Mouse (Mus musculus): ENCODE measurements around the gene Cmtm8.
A peak's percentile ranks its signal among the peaks of the same experiment; 100 is the strongest.

Gene Cmtm8

DNA sequence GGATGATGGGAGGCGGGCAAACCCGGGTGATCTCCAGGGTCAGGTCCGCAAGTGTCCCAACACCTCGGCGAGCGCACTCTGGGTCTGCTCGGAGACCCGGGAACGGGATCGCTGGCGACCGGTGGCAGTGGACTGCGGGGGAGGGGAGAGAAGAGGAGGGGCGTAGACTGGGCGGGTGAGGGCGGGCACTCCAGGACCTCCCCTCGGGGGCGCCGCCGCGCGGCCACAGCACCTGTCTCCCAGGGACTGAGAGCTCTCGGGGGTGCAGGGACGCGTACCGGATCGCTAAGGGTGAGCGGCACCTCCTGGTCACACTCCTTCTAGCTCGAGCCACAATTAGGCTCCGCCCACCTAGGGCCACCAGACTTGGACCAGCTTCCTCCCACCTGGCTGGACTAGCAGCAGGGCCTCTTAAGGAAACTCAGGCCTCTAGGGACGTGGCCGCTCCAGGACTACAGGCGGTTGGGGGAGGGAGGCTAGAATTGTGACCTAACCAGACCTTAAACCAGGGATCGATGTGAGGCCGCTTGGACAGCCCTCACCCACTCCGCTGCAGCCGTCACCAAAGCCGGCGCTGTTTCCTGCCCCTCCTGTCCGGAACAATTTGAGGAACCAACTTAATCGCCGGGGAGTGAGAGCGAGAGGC lies at the start of gene Cmtm8:
Gene Cmtm8, minus strand, starts transcription at position 140 of the 646 bp plus-strand sequence.
- DNase-seq (ENCODE audit: low spot score in 2 of 2), result peak; percentile 16 to 35

DNA sequence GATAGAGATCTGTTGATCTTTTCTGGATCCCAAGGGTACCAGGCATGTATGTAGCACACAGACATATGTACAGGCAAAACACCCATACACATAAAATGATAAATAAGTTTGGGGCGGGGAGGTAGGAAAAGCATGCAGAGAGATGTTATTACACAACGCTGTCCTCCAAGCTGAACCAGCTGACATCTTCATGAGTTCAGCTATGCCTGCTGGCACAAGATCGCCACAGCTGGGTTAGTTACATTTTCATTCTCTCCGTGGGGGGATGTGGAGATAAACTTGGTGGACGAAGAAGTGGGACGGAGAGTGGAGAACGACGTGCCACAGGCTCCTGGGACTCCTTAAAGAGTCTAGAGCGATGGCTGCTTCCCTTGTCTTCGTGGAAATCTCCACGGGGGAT lies 49.0 kb upstream of the Cmtm8 start:
- DNase-seq (ENCODE audit: low spot score in 2 of 2), result no peak

DNA sequence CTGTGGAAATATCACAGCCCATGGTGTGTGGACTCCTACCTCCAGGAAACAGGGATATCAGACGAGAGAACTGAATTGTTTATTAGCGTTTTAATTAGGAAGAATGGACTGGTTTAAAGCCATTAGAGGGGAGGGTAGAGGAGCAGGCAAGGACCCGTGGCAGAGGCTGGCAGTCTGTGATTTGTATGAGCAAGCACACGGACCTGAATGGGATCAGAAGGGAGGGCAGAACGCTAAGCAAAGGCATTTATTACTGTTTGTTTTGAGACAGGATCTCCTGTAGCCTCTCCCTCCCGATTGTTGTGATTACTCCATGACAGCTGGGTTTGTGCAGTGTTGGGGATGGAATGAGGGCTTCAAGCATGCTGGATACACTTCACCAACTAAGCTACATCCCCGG lies 46.4 kb upstream of the Cmtm8 start:
- DNase-seq (ENCODE audit: low spot score in 2 of 2), result no peak

DNA sequence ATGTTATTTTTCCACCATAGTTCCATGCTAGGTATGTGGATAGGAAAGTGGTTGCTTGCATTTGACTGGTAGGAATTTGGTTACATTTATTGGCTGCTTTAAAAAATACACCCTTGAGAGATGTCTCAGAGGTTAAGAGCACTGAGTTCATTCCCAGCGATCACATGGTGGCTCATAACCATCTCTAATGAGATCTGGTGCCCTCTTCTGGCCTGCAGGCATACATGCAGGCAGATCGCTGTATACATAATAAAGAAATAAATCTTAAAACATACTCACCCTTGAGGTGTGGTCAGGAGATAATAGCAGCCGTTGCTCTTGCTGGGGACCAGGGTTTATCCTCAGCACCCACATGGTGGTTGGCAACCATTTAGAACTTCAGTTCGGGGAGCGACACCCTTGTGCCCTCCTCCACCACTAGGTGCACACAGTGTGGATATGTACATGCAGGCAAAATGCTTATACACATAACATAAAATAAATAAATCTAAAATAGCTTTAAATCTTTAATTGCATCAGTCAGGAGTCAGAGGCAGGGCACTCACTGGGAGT lies 45.0 kb upstream of the Cmtm8 start:
- no peak for DNase-seq (ENCODE audit: low spot score in 2 of 2)

DNA sequence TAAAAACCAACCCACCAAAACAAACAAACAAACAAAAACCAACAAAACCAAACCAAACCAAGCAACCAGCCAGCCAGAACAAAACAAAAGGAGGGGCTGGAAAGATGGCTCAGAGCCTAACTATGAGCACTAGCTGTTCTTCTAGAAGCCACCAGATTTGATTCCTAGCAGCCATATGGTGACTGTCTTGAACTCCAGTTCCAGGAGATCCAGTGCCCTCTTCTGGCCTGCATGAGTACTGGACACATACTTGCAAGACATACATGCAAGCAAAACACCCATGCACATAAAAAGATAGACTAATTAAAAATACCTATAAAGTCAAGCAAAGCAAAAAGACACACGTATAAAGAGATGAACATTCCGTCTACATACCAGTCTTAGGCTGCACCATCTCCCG lies 43.7 kb upstream of the Cmtm8 start:
- peak in 1 of 2 experiments; percentile 9 for DNase-seq (ENCODE audit: low spot score in 2 of 2)

DNA sequence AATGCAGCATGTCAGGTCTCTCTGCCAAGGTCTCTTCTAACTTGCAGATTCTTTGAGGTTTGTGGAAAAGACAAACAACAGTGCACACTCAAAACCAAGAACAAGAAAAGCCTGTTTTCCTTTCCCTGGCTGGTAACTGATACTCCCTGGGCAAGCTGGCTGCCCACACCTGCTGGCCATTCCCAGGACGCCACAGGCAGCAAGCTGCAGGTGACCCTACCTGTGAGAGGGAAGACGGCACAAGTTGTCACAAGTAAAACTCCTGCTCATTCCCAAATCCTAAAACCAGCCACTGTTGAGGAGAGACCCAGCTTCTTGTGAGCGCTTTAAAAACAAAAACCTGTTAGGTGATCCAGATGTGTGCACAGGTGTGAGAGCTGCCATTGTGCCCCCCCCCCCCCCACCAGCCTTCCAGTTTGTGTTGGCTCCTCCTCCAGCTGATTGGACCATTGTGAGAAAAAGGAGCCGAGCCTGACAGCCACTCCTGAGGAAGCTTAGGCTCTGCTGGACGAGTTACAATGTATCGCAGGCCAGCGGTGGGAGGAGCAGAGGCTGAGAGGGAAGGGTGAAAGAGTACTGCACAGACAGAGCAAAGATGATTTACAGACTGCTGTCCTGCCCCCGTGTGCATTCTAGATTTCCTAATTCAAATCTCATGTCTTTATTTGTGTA lies 42.2 kb upstream of the Cmtm8 start:
- no peak for DNase-seq (ENCODE audit: low spot score in 2 of 2)

DNA sequence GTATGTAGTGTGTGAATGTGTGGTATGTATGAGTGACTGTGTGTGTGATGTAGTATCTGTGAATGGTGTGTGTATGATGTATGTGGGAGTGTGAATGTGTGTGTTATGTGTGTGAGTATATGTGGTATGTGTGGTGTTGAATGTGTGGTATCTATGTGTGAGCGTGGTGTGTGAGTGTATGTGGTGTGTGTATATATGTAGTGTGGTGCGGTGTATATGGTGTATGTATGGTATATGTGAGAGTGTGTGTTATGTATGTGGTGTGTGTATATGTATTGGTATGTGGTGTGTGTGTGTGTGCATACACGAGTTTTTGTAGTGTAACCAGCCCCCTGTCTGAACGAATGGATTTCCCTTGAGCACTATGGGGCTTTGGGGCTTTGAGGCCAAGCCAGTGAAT lies 41.6 kb upstream of the Cmtm8 start:
- DNase-seq (ENCODE audit: low spot score in 2 of 2), result no peak

DNA sequence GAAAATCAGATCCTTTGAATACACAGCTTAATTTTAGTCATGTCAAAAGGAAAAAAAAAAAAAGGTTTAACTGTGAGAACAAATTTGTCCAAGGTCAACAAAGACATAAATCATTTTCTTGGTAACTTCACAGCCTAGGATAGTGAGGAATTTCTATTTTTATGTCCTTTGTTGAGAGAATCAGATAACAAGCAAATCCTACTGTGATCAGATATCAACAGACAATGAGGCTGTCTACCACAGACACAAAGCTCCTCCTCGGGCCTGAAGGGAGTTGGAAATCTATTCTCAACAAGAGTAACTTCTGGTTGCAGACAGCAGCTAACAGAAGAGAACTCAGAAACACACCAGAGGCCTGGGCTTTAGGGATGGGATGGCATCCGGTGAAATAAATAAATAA lies 38.0 kb upstream of the Cmtm8 start:
- no peak for DNase-seq (ENCODE audit: low spot score in 2 of 2)

DNA sequence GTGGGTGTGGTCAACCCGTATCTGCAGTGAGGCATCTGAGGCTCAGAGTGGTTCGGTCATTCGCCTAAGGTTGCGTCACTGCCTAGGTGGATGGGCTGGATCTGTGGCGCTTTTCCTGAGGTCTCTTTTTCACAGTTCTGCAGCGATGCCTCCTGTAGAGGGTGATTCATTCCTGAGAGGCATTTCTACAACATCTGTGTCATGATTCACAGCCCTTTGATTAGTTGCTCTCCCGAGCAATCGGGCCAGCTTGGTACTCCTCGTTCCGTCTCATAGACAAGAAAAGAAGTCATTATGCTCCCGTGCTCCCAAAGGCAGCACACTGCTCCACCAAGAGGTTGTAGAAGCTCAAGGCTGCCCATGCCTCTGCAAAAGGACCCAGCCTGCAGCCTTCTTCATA lies 11.4 kb upstream of the Cmtm8 start:
- no peak for DNase-seq (ENCODE audit: low spot score in 2 of 2)

DNA sequence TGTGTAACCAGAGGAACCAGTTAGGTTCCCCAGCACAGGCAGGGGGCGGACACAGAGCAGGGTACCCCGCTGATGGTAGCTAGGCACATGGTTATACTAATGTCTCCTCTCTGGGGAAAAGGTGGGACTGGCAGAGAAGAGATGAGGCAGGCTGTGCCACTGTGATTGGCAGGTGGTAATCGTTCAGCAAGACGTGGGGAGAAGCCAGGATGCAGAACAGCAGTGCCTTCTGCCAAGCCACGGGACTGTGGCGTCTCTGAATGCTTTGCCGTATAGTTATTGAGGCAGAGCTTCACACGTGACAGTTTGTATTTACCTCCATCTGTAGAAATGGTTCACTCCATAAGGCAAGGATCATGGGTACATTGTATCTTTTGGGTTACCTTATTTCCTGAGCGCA lies 10.7 kb upstream of the Cmtm8 start:
- DNase-seq (ENCODE audit: low spot score in 2 of 2), result no peak

DNA sequence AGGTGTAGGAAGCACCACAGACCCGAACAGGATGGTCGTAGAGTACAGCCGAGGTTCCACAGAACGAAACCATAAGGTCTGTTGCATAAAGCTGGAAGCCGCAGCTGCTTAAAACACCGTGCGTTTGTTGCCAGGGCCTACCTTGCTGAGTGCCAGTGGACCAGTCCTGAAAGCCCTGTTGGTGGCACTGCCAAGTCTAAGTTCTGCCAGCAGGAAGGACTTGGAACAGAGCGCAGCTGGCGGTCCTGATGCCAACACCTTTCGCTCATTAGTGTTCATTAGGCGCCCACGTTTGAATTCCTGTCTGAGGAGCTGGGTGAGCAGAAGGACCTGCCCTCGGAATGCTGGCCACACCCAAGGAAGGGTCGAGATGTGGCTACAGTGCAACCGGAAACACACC lies 9.4 kb upstream of the Cmtm8 start:
- no peak for DNase-seq (ENCODE audit: low spot score in 2 of 2)

DNA sequence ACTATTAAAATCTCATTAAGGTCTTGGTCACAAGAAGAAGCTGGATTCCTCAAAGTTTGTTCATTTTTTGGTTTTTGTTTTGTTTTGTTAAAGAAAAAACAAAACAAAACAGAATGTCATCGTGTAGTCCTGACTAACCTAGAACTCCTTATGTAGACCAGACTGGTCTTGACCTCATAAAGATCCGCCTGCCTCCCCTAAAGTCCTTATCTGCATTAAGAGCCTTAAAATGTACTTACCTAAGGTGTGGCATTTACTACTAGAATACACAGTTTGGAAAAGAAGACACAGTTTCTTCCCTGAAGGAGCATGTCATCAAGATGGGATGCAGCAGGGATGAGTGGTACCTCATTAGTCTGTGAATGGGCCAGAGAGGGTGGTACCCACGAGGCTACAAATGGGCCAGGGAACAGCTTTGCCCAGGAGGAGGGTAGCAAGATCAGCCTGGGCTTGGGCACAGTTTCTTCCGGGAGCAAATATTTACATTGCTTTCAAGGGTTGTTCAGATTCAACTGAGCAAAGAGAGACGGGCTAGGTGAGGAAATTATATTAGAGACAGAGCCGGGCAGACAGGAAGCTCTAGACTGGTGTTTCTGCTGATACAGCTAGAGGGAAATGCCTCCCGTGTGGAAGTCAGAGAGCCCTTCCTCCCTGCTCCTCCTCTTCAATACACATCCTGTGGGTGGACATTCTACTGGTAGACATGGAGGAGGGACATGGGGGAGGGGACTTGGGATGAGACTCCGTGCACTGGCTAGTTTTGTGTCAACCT lies 7.6 kb upstream of the Cmtm8 start:
- no peak for DNase-seq (ENCODE audit: low spot score in 2 of 2)

DNA sequence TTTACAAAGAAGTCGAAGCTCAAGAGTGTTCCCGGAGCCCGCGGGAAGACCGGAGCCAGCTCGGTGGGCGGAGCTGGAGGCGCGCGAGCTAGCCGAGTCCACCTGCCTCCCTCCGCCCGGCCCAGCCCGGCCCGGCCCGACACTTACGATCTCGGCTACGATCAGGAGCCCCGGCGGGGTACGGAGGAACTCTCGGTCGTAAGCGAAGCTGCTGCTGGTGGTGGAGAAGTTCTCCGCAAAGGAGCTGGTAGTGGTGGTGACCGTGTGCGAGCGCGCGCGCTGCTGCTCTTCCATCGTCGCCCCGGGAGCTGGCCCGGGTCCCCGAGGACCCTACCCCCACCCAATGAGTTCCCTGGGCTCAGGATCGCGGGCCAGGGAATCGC lies 331 bp downstream of the Cmtm8 start:
- peak in 1 of 2 experiments; percentile 7 for DNase-seq (ENCODE audit: low spot score in 2 of 2)

DNA sequence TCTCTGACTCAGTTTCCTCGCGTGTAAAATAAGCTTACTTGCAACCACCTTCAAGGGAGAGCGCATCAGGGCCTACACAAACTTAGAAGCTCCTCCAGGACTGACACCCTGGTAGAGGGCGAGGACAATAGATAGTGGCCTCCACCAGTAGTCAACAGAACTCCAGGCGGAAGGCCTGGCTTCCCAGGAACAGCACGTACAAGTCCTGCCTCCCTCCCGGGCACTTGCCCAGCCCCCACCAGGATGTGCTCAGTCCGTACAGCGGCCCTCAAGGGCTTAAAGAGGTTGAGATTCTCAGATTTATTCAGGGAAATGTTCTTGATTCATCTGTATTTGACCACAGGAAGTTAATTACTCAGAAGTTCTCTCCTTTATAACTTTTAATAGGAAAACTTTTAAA lies 1.1 kb downstream of the Cmtm8 start:
- DNase-seq (ENCODE audit: low spot score in 2 of 2), result no peak

DNA sequence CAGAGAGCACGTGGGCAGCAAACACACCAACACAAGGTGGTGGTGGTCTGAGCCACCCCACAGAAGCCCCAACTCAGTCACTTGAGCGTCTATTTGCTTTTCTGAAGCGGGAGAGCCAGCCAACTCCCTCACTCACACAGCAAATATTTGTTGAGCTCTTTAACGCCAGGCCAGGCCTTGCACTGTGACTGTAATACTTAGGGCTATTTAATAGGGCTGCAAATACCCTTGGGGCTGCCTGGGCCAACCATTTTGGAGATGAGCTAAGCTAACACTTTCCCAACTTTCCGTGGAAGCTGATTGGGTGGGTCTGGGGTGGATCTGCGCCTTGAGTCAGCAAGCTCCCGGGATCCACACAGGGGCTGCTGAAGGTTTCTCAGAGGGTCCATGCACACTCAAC lies 1.7 kb downstream of the Cmtm8 start:
- no peak for DNase-seq (ENCODE audit: low spot score in 2 of 2)

DNA sequence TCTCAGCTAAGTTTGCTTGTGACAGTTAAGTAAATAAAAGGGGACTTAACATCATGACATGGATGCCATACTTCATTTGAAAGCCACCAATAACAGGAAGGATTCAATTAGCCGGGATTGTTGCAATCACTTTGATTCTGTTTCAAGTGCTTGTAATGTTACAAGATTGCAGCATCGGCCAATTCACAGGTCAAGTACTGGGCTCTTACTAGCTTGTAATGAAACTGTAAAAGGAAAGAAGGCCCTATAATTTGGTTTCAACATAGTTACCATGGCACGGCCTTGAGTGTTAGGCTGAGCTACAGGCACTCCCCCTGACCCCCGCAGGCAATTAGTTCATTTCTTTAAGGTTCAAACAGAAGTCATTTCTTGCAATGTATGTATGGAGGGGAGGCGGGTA lies 5.1 kb downstream of the Cmtm8 start:
- DNase-seq (ENCODE audit: low spot score in 2 of 2), result no peak

DNA sequence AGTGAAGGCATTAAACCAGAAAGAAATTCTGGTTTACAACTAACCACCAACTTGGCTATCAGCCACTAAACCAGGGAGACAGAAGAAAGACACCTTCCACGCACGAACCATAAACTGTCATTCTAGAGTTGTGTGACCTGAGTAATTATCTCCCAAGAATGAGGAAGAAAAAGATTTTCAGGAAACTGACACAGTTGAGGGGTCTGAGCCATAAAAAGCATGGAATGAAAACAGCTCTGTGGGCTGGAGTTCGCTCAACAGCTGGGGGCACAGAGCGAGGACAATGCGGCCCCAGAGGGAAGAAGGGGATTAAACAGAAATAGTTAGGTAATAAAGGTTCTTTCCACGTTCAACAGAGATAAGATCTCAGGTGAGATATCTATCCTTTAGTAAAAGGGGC lies 12.4 kb downstream of the Cmtm8 start:
- no peak for DNase-seq (ENCODE audit: low spot score in 2 of 2)

DNA sequence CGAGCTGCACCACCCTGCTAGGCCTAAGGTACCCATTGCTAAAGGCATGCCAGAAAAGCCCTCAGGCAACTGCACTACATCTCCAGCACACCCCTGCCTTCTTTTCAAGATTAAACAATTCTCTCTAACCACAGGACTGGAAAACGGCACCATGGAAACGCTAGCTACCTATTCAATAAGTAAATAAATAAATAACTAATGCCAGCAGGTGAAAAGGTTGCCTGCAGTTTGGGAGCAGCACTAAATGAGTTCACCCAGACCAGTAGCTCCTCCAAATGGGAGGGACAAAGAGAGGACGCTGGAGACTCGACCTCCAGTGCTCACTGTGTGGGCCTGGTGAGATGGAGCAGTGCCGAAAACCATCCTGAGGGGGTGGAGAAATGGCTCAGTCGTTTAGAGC lies 13.6 kb downstream of the Cmtm8 start:
- DNase-seq (ENCODE audit: low spot score in 2 of 2), result no peak

DNA sequence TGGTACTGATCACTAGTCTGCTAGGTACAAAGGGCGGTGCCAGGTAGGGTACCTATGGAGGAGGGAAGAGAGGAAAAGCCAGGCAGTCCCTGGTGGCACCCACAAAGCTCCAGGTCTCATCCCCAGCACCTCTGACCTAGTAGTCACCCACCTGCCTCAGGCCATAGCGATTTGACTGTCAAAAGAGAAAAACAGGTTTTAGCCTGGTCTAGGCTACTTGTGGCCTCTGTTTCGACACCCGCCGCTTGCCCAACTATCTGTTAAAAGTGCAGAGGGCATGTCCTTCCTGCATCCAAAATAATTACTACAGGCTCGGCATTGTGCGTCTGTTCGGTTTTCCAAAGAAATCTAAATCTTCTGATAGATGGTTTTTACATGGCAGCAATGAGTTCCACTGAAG lies 14.3 kb downstream of the Cmtm8 start:
- DNase-seq (ENCODE audit: low spot score in 2 of 2), result no peak

DNA sequence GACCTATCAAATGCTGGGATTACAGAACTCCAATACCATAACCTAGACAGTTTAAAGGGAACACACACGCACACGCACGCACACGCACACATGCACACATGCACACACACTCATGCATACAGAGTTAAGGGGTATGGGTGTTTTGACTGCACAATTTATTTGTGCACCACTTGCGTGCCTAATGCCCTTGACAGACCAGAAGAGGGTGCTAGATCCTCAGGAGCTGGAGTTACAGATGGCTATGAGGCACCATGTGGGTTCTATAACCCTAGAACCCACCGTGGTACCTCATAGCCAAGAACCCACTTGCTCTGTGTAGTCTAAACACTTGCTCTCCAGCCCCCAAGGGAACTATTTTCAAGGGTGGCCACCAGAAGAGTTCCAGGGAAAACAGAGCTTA lies 15.6 kb downstream of the Cmtm8 start:
- no peak for DNase-seq (ENCODE audit: low spot score in 2 of 2)

DNA sequence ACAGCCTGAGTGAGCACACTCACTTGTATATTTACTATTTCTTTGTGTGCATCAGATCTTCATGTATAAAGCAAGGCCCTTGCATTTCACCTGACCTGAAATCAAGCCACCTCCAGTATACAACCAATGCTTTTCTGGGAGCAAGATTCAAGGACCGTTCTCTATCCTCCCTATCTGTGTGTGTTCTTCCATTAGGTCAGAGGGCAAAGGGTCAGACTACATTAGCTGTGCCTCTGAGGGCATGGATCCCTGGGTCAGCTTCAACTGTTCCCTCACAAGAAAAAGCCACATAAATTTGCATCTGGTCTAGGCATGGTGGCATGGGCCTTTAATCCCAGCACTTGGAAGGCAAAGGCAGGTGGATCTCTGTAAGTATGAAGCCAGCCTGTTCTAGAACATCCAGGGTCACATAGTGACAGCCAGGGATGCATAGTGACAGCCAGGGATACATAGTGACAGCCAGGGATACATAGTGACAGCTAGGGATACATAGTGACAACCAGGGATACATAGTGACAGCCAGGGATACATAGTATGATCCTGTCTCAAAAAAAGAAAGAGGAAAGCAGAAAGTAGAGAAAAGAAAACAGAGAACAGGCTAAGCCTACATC lies 16.6 kb downstream of the Cmtm8 start:
- DNase-seq (ENCODE audit: low spot score in 2 of 2), result no peak

DNA sequence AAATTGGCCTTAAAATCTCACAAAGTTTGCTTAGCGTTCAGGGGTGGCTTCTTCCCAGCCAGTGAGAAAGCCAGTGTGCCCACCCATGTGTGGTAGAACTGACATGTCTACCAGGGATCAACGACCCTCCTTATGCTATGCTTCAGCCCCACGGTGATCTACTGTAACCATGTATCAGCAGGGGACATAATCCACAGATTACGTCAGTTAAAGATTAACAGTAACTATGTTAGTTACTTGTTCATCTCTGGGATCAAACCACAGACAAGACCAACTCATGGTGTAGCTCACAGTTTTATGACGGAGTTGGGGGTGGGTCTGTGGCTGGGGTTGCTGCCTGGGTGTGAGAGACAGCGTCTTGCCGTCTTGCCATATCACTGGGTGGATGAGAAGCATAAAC lies 19.8 kb downstream of the Cmtm8 start:
- DNase-seq (ENCODE audit: low spot score in 2 of 2), result no peak

All from spleen, postnatal 14 days (tissue).